Mouse (Mus musculus) heart, embryonic 14.5 days (tissue): Measurements from ENCODE around the gene Bcs1l. TPM values are rescaled to one million over a fixed set of nuclear protein-coding genes. Genes with fewer than 3 reads are reported as not detected.

Experiments
- ATAC-seq: fragments of 200-750 bp; cut with Nextera tagmentation; 2 replicates; pipeline ENCODE4 v1.8.0; 2017; ENCODE audit warnings: low read depth, moderate TSS enrichment; ENCODE audit not compliant: insufficient number of reproducible peaks, insufficient read depth, low FRiP score
- H3K27ac ChIP-seq, 2 experiments: fragments of 200-500 bp in 1 of 2; fragments of 300-500 bp in 1 of 2; sonication (generic) in 1 of 2; replicated peaks in 1 of 2; 2 replicates each; pipeline ENCODE4 v1.5.1; 2012 to 2014; ENCODE audit warnings: low read depth in 2 of 2, low read length in 2 of 2, control low read depth in 1 of 2, mild to moderate bottlenecking in 1 of 2, mixed read lengths in 1 of 2; ENCODE audit not compliant: control insufficient read depth in 1 of 2, insufficient read depth in 1 of 2
- H3K27me3 ChIP-seq: fragments of 300-500 bp; sonication (generic); 2 replicates; pipeline ENCODE4 v1.6.1; 2014; ENCODE audit warnings: mild to moderate bottlenecking, low read length, control low read depth; ENCODE audit not compliant: control insufficient read depth, insufficient read depth
- H3K36me3 ChIP-seq: fragments of 300-500 bp; sonication (generic); 2 replicates; pipeline ENCODE4 v1.6.1; 2014; ENCODE audit warnings: mild to moderate bottlenecking, control low read depth, low read length, mixed read lengths; ENCODE audit not compliant: control insufficient read depth, insufficient read depth
- H3K4me1 ChIP-seq, 2 experiments: fragments of 200-500 bp in 1 of 2; fragments of 300-500 bp in 1 of 2; sonication (generic) in 1 of 2; 2 replicates each; pipeline ENCODE4 v1.6.1; 2012 to 2014; ENCODE audit warnings: low read length in 2 of 2, control low read depth in 1 of 2, mixed read lengths in 1 of 2; ENCODE audit not compliant: control insufficient read depth in 2 of 2, insufficient read depth in 2 of 2
- H3K4me2 ChIP-seq: fragments of 300-500 bp; sonication (generic); 2 replicates; pipeline ENCODE4 v1.6.1; 2014; ENCODE audit warnings: mild to moderate bottlenecking, low read length
- H3K4me3 ChIP-seq, 2 experiments: fragments of 200-500 bp in 1 of 2; fragments of 300-500 bp in 1 of 2; sonication (generic) in 1 of 2; 2 replicates each; pipeline ENCODE4 v1.5.1; 2012 to 2014; ENCODE audit warnings: low read length in 2 of 2, mild to moderate bottlenecking in 2 of 2, control low read depth in 1 of 2, low read depth in 1 of 2, moderate library complexity in 1 of 2; ENCODE audit not compliant: control insufficient read depth in 1 of 2, insufficient read depth in 1 of 2
- H3K9ac ChIP-seq: fragments of 300-500 bp; sonication (generic); 2 replicates; pipeline ENCODE4 v1.6.1; 2014; ENCODE audit warnings: mild to moderate bottlenecking, low read length
- H3K9me3 ChIP-seq: fragments of 300-500 bp; sonication (generic); 2 replicates; pipeline ENCODE4 v1.6.1; 2016; ENCODE audit warnings: low read length, control low read depth; ENCODE audit not compliant: control insufficient read depth
- WGBS: fragments of 180-500 bp; shearing (Covaris S2); extraction: QIAGEN DNeasy Blood & Tissue Kit; methylation state at CpG from one replicate; pipeline ENCODE4 v1.1.7; 2014; 5-methylcytosine and 5-hydroxymethylcytosine counted together
- microRNA-seq: library from miRNA; unstranded; fragments of <30 nt; microRNA quantifications from one replicate; pipeline ENCODE4, GENCODE M21; 2016
- polyA plus RNA-seq: library from polyadenylated mRNA; unstranded; fragments of >200 nt; fragmentation: Nextera tagmentation; extraction: Ambion mirVana; gene quantifications from 2 replicates; pipeline ENCODE4 v1.2.1, GENCODE M21; 2014

Gene Bcs1l
- polyA plus RNA-seq, 1 experiment from 2014 or later = 27.1 TPM

DNA sequence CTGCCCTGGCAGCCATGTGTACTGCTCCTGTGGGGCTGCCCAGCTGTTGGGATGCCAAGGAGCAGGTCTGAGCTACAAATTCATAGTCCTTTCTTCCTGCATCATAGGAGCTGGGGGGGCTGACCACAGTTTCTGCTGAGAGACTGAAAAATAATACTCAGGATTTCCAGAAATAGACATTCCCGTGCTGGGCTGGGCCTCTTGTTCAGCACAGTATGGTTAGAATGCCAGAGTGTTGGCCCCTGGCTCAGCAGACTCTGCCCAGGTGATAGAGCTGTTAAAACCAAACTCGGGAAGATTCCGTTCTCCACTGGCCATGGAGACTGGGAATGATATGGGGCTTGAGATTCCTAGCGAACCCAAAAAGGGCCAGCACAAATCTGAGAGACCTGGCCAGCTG, 38.0 kb downstream of the Bcs1l start:
- Histone ChIP-seq H3K27me3 (no peaks in the 10 kb centered on the region), H3K4me1 (peaks cover 0 to 2% of the 10 kb centered on the region in 2 experiments; a peak in 1 of 4 replicates), H3K9ac (no peak overlapping the region), H3K9me3 (no peaks in the 10 kb centered on the region), H3K27ac (no peak overlapping the region), H3K4me3 (no peak overlapping the region), H3K4me2 (no peak overlapping the region), H3K36me3 (no peaks in the 10 kb centered on the region)
- no peak for ATAC-seq
- WGBS = 56% methylated on average over 4 of the region's 4 CpGs

DNA sequence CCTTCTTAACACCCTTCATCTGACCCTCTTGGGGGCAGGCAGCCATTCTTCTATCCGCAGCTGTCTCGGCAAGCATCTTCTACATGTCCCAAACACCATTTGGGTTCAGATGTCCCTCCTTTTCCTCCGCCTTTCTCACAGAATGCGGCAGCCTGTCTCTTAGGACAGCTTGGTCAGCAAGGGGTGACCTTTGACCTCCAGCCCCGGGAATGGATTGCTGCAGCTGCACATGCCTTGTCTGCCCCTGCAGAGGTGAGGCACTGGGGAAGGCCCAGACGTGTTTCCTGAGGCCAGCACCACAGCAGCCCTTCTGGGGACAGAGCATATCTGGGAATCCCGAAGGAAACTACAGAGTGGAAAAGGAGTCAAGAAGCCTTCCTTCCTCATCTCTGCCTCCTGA, 39.9 kb downstream of the Bcs1l start:
- Histone ChIP-seq H3K9me3 (no peaks in the 10 kb centered on the region), H3K4me3 (no peak overlapping the region), H3K4me1 (peaks cover 0 to 2% of the 10 kb centered on the region in 2 experiments; a peak in 1 of 4 replicates), H3K9ac (no peak overlapping the region), H3K27me3 (no peaks in the 10 kb centered on the region), H3K36me3 (no peaks in the 10 kb centered on the region), H3K4me2 (no peak overlapping the region), H3K27ac (no peak overlapping the region)
- WGBS = 58% methylated on average over 7 of the region's 7 CpGs
- ATAC-seq = no peak

DNA sequence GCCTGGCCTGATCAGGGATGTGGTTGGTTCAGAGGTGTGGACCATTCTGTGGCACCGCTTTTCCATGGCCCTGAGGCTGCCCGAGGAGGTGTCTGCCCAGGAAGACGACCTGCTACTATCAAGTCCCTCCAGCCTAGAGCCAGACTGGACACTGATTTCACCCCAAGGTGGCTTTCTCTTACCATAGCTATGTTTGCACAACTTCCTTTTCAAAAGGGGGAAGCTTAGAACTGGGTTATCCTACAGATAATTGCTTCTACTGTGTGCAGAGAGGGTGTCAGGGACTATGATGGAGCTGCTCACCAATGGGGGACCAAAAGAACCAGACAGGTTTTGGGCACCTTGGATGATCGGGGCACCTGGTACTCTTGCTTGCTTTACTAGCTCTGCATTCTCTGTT, 44.6 kb downstream of the Bcs1l start:
- H3K9ac ChIP-seq = no peak overlapping the region
- no peak overlapping the region for H3K4me2 ChIP-seq
- H3K9me3 ChIP-seq = no peaks in the 10 kb centered on the region
- ATAC-seq = no peak
- H3K4me3 ChIP-seq = no peak overlapping the region
- no peak overlapping the region for H3K27ac ChIP-seq
- WGBS = 76% methylated on average over 4 of the region's 4 CpGs
- no peaks in the 10 kb centered on the region for H3K36me3 ChIP-seq
- H3K4me1 ChIP-seq = no peaks in the 10 kb centered on the region
- no peaks in the 10 kb centered on the region for H3K27me3 ChIP-seq

Small RNA genes within 50 kb of the gene (microRNA-seq; reads per million reads assigned to microRNA genes)
- not detected for gene Gm25035

Other genes with a start within 250 kb of the Bcs1l start
- 0.34 and 0.55 TPM in 2 replicates for gene Catip, start 226.2 kb upstream of the Bcs1l start, polyA plus RNA-seq
- 4.4 and 4.9 TPM in 2 replicates for gene Slc11a1, start 213.1 kb upstream of the Bcs1l start, polyA plus RNA-seq
- gene Ctdsp1, start 196.8 kb upstream of the Bcs1l start, polyA plus RNA-seq = 67.3 and 67.8 TPM in 2 replicates
- gene Vil1, start 178.9 kb upstream of the Bcs1l start, polyA plus RNA-seq = 0.27 and 0.38 TPM in 2 replicates
- gene Cnot9, start 82.2 kb upstream of the Bcs1l start, polyA plus RNA-seq = 29.9 and 32.6 TPM in 2 replicates
- gene Plcd4, start 45.4 kb upstream of the Bcs1l start, polyA plus RNA-seq = 0.68 and 0.88 TPM in 2 replicates
- gene Usp37, start 44.0 kb upstream of the Bcs1l start, polyA plus RNA-seq = 21.0 and 22.1 TPM in 2 replicates
- 6.5 and 7.3 TPM in 2 replicates for gene Zfp142, start within 50 bp of the Bcs1l start, polyA plus RNA-seq
- gene Rnf25, start 13.1 kb downstream of the Bcs1l start, polyA plus RNA-seq = 5.1 TPM in 2 replicates
- gene Stk36, start 13.2 kb downstream of the Bcs1l start, polyA plus RNA-seq = 2.5 and 2.8 TPM in 2 replicates
- gene Ttll4, start 73.5 kb downstream of the Bcs1l start, polyA plus RNA-seq = 12.3 and 13.2 TPM in 2 replicates
- gene Cyp27a1, start 125.3 kb downstream of the Bcs1l start, polyA plus RNA-seq = 16.3 and 19.1 TPM in 2 replicates
- gene Prkag3, start 160.9 kb downstream of the Bcs1l start, polyA plus RNA-seq = 4.9 and 6.1 TPM in 2 replicates
- 0.36 TPM in 1 of 2 replicates, not detected in the other for gene Wnt6, start 183.6 kb downstream of the Bcs1l start, polyA plus RNA-seq
- gene Wnt10a, start 203.2 kb downstream of the Bcs1l start, polyA plus RNA-seq = not detected in 2 replicates